Mouse (Mus musculus): ENCODE results near the gene Gm17482.
"Not testable (repeated sequence)": the region's sequence is repeated elsewhere in the genome, so short reads cannot be mapped to it uniquely, and the experiment has no call there.

The Gm17482 gene

DNA sequence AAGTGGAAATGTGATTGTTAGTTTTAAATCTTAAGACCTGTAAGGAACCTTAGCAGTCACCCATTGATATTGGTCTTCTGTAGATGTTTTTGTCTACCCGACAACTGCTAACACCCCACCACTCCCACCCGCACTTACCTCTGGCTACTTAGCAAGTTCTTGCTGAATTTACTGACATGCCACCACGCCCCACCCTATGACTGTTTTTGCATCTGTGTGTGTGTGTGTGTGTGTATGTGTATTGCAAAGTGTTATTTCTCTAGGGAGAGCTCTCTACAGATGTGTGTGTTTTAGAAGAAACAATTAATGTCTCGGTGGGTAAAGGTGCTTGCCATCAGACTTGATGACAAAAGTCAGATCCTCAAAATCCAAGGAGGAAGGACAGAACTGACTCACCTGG is at the start of gene Gm17482:
Gene Gm17482 (plus strand): TSS at position 301 of the 400 bp plus-strand sequence.
- DNase-seq (ENCODE audit: extremely low spot score) = no peak

DNA sequence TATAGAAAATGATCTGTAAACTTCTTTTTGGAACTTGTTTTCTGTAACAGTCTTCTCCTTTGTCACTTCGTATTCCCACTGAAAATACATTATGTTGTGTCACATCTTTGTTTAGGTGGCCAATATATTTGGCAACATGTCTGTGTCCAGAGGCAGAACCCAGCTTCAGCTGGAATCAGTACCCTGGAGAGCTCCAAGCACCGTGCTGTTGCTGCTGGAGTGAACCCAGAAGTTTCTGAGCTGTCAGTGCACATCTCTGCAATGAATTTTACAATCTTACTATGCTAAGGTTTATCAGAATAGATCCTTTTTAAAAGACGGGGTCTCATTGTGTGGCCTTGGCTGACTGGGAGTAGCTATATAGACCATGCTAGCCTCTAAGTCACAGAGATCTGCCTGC is 48.3 kb upstream of the Gm17482 start:
- peak; percentile 35 for DNase-seq (ENCODE audit: extremely low spot score)

DNA sequence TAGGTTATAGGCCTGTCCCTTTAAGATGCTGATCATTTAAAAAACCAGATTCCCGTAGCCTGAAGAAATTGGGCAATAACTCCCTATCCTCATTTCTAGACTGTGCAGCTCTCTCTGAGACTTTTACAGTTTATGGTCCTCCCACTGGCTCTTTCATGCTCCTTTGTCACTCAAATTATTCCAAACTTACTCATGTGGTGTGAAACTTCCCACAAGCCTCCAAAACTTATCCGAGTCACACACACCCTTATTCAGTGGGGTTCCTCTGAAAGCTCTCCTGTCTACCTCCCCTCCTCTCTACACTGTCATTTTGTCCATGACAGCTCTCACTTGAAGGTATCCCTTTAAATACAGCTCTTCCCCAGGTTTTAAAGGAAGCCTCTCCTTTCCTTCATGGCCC is 46.0 kb upstream of the Gm17482 start:
- no peak for DNase-seq (ENCODE audit: extremely low spot score)

DNA sequence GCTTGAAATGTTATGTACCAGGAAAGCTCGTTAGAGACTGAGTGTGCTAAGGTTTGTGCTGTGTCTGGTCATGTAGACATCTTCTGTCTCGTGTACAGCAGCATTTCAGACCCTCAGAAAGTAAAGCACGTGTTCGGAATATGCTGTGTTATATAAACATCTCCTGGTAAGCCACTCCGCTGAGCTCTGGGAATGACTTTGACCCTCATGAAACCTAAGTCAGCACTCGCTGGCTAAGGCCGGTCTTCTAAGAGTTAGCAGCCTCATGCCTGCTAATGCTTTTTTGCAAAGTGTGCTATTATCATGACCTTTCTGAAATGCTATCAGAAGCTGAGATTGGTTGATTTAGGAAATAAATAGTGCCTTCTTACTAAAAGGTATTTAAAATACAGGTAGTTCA is 36.0 kb upstream of the Gm17482 start:
- no peak for DNase-seq (ENCODE audit: extremely low spot score)

DNA sequence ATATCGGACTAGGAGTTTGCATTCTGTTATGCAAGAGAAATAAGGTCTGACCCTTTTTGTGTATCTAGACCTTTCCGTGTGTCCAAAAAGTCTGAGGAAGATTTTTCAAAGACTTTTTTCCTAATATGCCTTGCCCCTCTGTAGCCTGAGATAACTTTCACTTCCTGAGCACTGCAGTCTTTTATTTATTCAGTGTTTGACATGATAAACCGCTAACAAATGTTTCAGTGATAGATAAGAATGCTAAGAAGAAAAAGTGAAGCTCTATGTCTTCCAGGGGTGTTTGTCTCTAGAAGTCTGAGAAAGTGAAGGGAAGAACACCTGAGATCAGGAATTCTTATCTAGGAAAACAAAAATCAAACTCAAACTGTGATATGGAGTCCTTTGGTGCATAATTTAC is 26.4 kb upstream of the Gm17482 start:
- DNase-seq (ENCODE audit: extremely low spot score) = no peak

DNA sequence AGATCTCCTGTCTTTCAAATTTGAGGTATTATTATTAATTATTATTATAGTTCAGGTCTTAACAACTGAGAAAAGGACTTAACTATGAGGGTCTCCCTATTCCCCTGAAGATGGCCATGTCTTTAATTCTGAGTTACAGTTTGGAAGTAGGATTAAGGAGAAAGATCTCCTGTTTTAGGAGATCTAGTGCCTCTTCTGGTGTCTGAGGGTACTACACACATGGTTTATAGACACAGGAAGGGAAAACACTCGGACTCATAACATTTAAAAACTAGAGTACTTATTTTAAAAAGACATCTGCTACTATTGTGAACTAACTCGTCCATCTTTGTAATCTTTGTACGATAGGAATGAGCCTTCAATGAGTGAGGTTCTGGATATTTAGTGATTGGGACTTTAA is 24.1 kb upstream of the Gm17482 start:
- no peak for DNase-seq (ENCODE audit: extremely low spot score)

DNA sequence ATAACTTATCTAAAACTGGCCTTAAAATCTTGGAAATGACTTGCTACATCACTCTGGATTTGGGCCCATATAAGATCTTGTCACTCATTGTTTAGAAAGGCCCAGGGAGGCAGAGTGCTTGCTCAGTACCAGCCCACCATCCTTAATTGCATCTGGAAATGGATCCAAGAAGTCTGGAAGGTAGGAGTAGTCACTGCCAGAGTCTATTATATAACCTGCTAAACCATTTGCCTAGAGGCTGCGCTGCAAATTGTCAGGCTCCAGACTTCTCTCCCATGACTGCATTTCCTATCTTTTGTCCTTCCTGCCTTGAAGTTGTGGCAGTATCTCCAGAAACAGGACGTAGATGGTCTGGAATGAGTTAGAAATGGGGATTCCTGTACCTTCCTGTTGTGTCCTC is 17.0 kb upstream of the Gm17482 start:
- no peak for DNase-seq (ENCODE audit: extremely low spot score)

DNA sequence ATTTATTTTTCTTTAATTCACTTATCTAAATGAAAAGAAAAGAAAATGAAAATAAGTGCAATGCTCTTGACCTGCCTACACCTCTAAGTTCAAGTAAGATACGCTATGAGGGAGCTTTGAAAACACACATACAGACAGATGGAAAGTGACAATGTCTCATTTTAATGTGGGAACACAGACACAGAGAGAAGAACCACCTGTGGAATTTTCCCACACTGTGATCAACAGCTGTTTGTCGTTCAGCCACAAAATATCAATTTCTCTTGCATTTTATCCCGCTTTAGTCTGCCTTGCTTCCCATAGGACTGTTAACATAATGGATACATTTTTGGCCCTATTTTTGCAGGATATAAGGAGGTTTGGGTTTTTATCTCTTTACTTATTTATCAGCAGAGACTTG is 16.3 kb upstream of the Gm17482 start:
- no peak for DNase-seq (ENCODE audit: extremely low spot score)

DNA sequence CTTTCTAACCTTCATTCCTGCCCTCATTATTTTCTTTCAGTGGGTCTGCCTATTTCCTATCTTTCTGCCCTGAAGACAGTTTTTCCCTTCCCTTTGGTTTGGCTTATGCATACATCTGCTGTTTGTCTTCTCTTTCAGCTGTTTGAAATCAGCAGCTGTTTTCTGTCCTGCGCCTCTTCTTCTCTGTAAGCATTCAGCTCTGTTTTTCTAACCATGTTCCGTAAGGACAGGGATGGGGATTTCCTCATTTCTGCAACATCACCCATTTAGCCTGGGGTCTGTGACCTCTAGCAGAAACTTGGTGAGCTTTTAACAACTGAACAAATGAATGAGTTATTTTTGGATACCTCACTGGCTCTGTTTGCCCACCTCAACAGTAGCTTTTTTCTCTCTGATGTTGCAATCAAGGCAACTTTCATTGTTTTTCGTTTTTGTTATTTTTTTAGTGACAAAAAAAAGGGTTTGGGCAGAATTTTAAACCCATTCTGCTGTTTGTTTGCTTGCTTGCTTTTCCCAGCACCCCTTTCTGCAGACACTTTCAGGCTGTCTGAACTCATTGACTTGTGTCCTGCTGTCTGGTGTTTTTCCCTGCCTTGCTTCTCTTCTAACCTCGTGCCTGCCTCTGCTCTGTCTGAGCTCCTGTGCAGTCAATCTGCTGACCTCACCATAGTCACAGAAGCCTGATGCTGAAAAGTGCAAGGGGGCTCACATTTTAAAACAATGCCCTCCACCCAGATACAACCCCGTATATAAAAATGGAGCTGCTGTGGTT is 14.8 kb upstream of the Gm17482 start:
- no peak for DNase-seq (ENCODE audit: extremely low spot score)

DNA sequence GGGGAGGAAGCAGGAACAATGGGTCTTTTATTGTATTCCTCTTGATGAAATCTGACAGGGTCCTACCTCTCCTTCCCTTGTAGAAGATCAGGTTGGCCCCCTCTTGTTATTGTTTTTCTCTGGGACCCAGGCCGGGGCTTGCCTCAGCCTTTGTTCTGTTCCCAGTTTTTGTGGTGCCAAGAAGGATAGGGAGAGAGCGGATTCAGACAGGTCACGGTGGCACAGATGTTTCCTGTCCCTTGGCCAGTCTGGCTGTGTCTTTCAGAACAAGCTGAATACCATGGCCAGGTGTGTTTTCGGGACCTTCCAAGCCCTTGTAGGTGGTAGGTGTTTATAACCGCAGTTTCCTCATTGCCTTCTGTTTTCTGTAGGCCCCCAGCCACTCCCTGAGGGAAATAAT is 14.0 kb upstream of the Gm17482 start:
- no peak for DNase-seq (ENCODE audit: extremely low spot score)

DNA sequence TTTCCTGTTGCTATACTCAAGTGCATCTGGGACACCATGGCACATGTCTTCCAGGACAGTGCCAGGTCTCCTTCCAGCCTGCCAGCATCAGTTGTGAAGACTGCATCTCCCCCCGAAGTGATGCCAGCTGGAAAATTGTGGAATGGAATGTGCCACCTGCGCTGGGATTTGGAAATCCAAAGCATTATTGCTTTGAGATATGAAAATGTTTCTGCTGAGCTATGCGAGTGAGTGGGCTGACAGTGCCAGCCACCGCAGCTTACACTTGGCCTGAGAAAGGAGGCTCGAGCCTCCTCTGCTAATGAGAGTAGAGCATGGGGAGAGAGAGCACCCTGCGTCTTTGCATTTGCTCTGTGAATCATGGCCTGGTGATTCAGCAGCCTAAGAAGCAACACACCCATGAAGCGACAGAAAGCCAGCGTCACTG is 5.9 kb upstream of the Gm17482 start:
- no peak for DNase-seq (ENCODE audit: extremely low spot score)

DNA sequence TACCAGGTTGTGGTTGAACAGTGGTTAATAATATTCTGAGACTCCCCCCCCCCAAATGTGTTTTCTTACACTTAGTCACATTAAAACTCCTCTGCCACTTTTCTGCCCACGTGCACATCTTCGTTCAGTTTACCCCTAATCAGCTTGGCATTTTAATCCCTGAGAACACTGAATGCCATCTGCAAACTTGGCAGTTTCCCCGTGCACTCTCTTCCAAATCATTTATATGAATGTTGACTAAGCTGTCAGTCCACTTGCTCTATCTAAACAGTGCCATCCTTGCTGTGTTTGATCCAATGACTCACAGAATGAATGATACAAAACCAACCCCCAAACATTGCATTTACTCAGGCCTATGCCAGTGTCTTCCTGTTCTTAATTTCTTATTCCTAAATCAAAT is 1.6 kb upstream of the Gm17482 start:
- DNase-seq (ENCODE audit: extremely low spot score) = no peak

DNA sequence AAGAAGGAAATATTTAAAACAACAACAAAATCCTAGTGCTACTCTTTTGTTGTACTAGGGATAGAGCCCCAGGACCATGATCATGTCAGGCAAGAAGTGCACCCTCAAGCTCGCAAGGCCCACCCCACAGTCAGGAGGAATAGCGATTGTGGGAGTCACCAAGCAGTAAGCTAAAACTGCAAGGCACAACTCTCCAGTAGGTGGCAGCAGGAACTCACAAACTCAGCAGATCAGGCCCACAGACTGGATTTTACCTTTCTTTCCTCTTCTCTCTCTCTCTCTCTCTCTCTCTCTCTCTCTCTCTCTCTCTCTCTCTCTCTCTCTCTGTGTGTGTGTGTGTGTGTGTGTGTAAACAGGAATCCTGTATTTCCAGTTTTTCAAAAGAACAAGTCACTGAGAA is 386 bp downstream of the Gm17482 start:
- peak; percentile 73 for DNase-seq (ENCODE audit: extremely low spot score)

DNA sequence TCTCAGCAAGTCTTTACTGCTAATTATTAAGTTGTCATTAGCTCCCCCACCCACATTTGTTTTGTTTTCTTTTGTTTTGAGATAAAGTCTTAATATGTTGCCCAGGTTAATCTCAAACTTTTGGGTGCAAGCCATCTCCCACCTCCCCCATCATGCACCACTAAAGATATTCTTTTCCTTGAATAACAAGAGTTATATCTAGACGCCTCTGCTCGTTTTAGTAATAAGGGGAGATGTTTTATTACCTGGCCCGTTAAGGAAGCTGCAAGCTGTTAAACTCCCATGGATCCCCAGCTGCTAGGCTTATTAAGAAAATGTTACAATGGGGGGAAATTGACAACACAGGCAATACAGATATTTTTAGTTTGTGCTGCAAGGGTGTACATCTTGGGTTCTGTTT is 3.4 kb downstream of the Gm17482 start:
- DNase-seq (ENCODE audit: extremely low spot score) = no peak

DNA sequence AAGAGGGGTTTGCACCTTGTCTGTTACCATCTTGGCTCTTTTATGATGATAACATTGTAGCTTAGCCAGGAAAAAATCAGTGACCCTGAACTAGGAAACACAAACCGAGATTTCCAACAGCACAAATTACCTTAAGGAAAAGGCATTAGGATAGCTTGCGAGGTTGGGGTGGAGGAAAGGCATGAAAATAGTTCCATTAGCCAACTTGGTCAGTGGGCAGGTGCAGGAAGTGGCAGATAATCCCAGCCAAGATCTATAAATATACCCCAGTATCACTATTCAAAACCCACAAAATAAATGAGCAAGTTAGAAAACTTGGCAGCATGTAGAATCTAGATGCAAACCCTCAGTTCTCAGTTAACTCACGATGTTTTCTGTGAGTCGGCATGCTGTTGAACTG is 4.7 kb downstream of the Gm17482 start:
- DNase-seq (ENCODE audit: extremely low spot score) = no peak

DNA sequence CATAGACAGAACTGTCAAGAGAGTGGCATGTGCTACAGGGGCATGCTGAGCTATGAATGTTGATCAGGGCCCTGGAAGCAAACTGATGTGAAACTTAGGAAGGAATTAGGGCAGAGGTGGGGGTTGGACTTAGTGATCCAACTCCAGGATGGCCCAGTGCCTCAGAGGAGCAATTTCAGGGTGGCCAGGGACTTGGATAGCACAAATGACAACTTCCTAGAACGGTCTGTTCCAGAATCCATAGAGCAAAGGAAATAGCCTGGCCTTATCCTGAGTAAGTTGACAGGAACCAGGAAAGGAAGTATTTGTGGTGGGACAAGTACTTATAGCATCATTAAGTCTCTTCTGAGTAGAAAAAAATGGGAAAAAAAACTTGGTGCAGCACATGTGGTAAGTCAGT is 5.4 kb downstream of the Gm17482 start:
- DNase-seq (ENCODE audit: extremely low spot score) = no peak

DNA sequence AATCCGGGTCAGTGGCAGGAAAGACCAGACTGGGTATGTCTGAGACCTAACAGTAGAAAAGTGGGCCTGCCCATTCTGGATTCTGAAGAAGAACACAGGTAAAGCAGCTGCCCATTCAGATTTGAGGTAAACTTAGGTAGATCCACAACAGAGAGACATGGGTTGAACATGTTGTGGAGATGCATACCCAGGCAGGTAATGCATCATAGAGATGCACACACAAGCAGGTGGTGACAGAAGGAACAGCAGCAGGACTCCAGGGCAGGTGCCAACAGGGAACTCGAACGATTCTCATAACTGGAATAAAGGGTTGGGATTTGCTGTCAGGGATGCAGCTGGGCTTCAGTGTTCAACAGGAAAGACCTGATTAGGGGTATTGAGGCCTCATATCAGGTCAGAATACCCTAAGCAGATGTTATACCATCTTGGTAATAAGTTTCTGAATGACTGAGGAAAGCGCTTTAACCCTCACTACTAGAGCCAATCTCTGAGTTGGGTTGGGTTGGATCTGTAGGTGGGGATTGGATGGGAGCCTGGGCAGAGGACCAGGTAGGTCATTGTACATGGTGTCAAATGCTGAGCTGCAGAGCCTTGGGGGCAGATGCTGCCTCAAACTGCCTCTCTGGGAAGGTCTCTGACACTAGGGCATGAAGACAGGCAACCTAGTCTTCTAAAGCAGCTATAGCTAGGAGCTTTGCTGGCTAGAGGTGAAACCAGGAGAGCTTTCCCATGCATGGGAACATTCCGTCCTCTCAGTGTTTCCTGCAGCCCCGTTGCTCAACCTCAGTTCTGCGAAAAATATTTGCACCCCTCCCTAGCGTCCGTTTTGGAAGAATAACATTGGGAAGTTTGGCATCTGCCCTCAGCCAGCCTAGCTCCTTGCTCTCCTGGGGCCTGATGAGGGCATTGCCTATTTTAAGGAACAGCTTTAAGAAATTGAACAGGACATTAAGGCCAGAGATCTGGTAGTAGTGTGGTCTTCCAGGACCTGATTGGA is 11.2 kb downstream of the Gm17482 start:
- no peak for DNase-seq (ENCODE audit: extremely low spot score)

DNA sequence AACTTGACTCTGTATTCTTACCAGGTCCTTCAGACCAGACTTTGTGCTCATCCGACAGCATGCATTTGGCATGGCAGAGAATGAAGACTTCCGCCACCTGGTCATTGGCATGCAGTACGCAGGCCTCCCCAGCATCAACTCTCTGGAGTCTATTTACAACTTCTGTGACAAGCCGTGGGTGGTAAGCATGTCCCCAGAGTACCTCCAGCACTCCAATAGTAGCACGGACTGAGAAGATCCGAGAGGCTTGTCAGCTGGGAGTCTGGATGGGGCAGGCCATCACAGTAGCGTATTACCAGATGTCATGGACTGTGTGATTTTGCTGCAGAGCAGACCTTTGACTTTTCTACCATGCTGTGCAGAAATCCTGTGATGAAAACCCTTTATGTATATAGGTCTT is 12.2 kb downstream of the Gm17482 start:
- no peak for DNase-seq (ENCODE audit: extremely low spot score)

DNA sequence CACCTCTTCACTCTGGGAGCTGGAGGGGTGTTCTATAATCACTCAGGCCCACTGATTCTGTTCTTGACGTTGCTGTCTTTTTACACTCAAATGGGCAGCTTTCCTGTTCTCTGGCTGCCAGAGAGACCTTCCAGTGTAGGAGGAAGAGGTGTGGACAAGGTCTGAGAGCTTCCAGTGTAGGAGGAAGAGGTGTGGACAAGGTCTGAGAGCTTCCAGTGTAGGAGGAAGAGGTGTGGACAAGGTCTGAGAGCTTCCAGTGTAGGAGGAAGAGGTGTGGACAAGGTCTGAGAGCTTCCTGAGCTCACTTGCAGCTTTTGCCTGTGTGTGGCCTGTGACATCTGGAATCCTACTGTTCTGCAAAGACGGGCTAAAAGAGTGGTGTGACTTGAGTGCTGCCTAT is 13.3 kb downstream of the Gm17482 start:
- DNase-seq (ENCODE audit: extremely low spot score) = not testable (repeated sequence)

DNA sequence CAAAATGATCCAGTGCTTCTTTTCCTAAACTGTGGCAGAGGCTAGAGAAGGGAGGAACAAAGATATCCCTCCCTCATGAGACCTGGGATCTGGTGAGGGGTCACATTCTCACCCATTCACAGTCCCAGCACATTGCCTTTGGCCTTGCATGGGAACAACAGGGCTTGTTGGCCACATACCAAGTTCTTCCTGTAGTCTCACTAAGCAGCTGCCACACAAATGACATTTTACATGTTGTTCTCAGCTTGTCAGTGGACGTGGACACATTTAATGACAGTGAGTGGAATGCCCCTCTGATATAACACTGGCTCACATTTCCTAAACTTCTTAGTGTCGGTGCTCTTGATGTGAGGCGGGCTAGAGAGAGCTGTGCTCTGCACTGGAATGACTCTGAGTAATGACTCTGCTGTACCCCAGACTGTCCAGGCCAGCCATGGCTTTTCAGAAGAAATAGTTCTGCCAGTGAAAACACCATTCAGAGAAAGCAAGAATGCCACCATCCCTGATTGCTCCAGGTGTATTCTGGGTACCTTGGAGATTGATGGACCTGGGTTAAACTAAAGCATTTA is 14.1 kb downstream of the Gm17482 start:
- no peak for DNase-seq (ENCODE audit: extremely low spot score)

DNA sequence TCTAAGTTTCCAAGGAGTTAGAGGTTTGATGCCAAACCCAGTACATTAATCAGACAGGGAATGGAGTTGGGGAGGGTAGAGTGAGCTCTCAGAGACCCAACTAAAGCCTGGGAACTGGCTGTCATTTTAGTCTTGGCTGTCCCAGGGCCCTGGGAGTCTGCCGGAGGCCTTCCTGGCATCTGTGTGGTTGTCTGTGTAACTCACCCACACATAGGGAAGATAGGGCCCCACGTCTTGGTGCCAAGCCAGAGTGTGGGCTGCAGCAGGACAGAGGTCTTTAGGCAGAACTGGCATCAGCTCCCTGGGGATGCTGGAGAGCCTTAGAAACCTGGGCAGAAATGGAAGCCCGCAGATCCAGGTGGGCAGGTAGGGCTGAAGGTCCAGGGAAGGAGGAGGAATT is 14.8 kb downstream of the Gm17482 start:
- DNase-seq (ENCODE audit: extremely low spot score) = no peak

DNA sequence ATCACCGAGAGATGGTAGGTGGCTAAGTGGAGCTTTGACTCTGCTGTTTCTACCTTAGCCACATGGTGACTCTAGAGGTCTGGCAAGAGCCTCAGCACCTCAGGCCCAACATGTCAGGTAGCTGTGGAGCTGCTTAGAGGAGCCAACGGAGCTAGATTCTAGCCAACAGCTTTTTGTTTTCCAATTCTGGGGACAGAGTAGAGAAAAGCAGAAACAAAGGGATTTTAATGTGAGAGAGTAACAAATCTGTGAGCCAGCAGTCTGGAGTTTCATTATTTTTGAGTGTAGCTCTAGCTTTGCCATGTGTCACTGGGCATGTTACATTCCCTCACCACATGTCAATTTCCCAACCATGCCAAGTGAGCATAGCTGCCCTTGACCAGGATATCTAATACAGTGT is 17.1 kb downstream of the Gm17482 start:
- no peak for DNase-seq (ENCODE audit: extremely low spot score)

Data from embryo, embryonic 9.5 days (tissue).